Mouse (Mus musculus) c-Kit-positive CD71-positive TER-119-negative erythroid progenitor cells, embryonic 14.5 days (primary cell): ENCODE data around the gene Anp32a.

Experiments
- DNase-seq: peaks from one replicate; pipeline ENCODE4 v3.0.0-alpha.2; 2013; ENCODE audit warnings: low read depth

The Anp32a gene

GRCm38 (mm10) chr9:62346388-62346679 lies 5.2 kb downstream of the Anp32a start:
- no peak for DNase-seq

DNA sequence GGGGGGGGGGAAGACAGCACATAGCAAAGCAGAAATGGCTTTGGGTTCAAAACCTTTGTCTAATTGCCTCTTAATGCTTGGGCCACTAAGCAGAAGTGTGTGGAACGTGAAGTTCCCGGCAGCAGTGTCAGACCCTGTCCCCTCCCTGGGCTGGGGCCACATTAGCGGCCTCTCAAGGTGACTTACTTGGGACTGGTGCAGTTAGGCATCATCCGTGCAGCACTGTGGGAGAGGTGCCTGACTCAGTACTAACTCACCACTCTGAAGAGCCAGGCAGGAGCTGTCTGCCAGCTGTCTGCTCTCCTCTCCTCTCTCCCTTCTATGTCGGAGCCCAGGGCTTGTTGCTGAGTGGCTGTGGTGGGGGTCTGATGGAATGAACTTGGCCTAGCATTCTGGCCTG lies 6.1 kb downstream of the Anp32a start:
- no peak for DNase-seq

GRCm38 (mm10) chr9:62348050-62348449 lies 7.0 kb downstream of the Anp32a start:
- no peak for DNase-seq

- DNase-seq = no peak
Measured at GRCm38 (mm10) chr9:62348467-62348985, 7.4 kb downstream of the Anp32a start.

DNA sequence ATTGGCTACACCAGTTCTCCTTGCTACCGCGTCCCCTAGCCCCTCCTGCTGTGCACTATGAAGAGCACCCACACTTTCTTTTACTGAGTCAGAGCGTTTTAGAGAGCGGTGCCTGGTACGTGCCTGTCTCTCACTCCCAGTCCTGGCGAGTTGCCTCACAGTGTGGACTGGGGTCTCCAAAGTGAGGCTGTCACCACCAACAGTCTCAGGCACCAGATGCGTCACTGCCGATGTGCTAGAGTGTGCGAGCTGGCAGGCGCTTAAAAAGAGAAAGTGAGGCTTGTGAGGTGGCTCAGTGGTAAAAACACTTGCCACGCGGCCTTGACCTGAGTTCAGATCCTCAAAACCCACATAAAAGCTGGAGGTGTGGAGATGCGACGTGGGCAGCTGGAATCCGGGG lies 8.2 kb downstream of the Anp32a start:
- no peak for DNase-seq

GRCm38 (mm10) chr9:62350721-62351120 lies 9.6 kb downstream of the Anp32a start:
- no peak for DNase-seq

- DNase-seq = no peak
Measured at GRCm38 (mm10) chr9:62351200-62351599, 10.1 kb downstream of the Anp32a start.

DNA sequence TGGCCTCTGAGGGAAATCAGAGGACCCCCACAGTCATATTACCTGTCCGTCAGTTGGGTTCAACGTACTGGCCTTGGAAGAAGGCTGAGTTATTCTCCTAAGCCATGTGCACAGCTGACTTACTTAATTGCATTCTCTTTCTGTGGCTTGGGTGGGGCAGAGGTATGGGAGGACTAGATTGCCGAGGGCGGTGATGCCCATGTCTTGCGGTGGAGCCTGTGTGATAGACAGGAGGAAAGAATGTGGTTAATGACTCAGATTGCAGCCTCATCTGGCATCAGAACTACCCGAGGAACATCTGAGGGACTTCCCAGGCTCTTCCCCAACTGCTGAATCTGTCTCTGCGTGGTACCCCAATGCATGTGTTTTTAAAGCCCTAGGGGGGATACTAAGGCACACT lies 12.7 kb downstream of the Anp32a start:
- DNase-seq = peak; percentile 86

DNA sequence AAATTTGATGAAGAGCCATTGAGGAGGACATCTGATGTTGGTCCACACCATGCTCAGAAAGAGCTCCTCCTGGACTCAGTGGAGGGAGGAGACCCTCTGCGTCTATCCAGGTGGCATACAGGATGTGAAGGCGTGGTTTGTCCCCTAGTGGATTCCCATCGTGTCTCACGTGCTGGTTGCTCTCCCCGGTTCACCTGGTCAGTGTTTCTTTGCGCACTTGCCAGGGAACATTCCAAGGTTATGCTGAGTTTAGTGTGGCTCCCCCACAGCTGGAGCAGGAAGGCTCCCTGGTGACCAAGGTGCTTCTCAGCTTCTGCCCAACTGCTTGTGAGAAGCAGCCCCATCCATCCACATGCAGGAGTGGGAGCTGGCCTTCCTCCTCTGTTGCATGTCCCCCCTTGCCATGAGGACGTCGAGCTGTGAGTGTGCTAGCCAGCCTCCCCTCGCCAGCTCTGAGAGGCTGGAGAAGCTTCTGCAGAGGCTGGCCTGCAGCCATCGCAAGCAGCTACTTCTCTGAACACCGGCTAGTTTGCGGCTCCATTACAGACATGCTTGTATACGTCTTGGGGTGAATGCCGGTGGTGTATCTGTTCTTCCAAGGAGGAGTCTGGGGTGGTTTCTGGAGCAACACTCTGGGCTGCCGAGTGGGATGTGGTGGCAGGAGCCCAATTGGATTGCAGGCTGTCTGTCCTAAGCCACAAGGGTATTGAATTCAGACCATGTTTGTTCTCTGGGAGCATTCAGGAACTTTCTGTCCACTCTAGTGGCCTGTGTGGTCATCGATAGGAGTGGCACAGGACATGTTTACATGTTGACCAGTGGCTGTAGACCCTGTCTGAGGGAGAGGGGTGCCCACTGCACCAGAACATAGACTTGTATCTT lies 14.0 kb downstream of the Anp32a start:
- no peak for DNase-seq

GRCm38 (mm10) chr9:62355763-62356162 lies 14.7 kb downstream of the Anp32a start:
- no peak for DNase-seq

GRCm38 (mm10) chr9:62357593-62357992 lies 16.5 kb downstream of the Anp32a start:
- DNase-seq = no peak

GRCm38 (mm10) chr9:62358851-62359250 lies 17.8 kb downstream of the Anp32a start:
- no peak for DNase-seq

DNA sequence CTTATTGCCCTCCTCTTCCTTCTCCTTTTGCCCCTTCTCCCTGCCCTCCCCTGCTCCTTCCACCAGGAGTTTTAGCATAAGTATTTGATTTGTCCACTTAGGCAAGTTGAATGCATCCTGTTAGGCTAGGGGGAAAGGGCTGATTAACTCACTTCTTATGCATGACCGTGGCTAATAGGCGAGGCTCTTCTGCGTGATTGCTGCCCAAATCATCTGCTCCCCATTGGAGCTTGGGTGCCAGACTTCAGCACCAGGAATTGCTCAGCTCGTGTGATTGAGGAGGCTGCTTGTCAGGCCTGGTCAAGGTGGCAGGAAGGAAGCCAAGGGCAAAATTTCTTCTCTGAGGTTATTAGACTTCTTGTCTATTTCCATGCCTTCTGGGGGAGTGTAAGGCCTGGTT lies 19.8 kb downstream of the Anp32a start:
- DNase-seq = no peak

DNA sequence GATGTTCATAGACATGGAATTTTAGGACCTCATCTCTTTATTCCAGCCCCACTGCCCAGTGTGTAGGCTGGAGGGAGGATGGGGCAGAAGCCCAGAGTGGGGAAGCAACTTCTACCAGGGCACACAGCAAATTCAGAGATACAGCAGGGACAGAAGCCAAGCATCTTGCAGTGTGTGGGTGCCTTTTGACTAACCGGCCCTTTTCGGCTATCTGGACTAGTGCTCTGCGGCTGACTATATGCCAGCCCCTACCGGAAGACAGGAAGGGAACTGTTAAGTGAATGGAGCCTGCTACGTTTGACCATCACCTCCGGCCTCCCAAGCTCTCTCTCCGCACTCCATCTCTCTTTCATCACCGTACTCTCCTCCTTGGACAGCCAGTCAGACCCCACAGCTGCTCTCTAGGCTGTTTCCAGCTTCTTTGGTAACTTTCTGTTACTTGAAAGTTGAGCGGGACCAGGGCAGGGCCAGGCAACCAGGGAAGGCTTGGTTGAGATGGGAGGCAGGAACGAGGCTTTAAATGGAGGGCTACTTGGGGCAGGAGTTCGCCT lies 21.8 kb downstream of the Anp32a start:
- no peak for DNase-seq

GRCm38 (mm10) chr9:62363619-62364018 lies 22.5 kb downstream of the Anp32a start:
- DNase-seq = peak; percentile 81

DNA sequence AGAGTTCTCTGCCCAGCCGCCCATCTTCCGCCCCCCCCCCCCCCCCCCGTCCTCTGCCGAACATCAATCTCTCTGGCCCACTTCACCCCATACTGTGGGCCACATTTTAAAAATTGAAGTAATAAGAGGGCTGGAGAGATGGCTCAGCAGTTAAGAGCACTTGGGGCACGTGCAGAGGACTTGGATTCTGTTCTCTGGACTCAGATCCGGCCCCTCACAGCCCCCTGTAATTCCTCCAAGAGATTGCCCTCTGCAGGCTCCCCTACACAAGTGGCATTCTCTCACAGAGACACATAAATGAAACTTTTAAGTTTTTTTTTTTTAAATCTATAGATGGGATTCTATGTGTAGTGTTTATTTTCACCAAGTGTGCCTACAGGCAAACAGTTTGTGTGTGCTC lies 23.1 kb downstream of the Anp32a start:
- no peak for DNase-seq

- DNase-seq = no peak
Measured at GRCm38 (mm10) chr9:62364831-62365230, 23.7 kb downstream of the Anp32a start.

DNA sequence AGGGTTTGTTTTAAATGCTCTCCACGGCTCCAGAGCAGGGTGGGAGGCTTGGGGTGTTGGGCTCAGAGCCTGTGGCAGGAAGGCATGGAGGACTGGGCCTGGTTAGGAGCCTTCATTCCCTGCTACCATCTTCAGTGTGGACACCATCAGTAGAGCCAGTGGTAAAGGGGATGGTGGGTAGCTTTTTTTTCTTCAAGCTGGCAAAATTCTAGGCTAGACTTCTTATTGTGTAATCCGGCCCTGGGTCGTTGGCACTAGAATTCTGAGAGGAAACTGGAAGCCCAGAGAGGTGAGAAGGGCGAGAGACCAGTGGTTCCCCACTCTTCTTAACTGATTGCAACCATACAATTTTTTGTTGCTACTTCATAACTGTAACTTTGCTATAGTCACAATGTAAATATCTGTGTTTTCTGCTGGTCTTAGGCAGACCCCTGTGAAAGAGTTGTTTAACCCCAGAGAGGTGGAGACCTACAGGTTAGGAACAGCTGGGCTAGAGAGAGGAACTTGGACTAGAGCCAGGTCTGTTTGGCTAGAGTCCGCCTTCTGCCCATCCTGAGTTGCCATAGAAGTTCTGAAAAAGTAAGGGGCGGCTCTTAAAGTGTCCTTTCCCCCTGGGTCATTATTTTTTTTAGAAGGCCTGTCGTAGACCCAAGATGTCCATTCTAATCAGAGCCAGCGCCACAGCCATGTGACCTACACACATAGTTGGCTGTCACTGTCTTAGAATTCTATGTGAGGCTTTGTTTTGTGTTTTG lies 24.4 kb downstream of the Anp32a start:
- DNase-seq = no peak

- no peak for DNase-seq
Measured at GRCm38 (mm10) chr9:62366478-62367458, 25.7 kb downstream of the Anp32a start.

GRCm38 (mm10) chr9:62367510-62368071 lies 26.5 kb downstream of the Anp32a start:
- no peak for DNase-seq

DNA sequence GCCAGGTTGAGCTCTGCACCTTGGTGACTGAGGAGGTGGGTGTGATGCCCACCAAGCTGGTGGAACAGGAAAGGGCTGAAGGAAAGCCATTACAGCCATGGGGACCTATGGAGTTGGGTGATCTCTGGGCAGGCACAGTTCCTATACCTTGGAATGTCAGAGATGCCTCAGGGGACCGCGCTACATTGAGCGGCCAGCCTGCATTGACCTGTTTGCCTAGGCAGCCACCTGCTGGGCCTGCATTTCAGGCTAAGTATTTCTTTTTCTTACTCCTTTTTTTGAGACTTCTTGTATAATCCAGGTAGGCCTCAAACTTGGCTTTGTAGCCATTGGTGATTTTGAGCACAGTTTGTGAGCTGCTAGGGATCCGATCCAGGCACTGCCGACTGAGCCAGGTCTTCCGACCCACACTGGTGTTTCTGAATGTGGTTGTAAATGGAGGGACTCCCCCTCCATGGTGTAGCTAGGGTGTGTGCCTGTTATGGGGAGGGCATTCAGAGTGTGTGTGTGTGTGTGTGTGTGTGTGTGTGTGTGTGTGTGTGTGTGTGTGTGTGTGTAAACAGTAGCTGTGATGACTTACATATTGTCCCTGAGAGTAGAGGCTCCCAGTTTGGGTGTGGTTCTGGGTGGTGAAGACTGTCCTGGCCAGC lies 27.3 kb downstream of the Anp32a start:
- no peak for DNase-seq
